Mouse (Mus musculus): Measurements from ENCODE around the gene Cilp.

GRCm38 (mm10) chr9:65308011-65308410 lies 43.0 kb downstream of the Cilp start:
- TF ChIP-seq ZNF384 (IDR thresholded peaks at IDR 0.05; ENCODE audit: low read depth, low read length) = no peak
- TF ChIP-seq MAFK (IDR thresholded peaks at IDR 0.05; ENCODE audit: insufficient read depth, low read depth, low read length) = no peak
- TF ChIP-seq ZC3H11A (IDR thresholded peaks at IDR 0.05; ENCODE audit: borderline replicate concordance, low read depth, low read length) = no peak
- no peak for TF ChIP-seq HCFC1 (IDR thresholded peaks at IDR 0.05; ENCODE audit: borderline replicate concordance, insufficient read depth, low read length)
- TF ChIP-seq CHD2 (IDR thresholded peaks at IDR 0.05; ENCODE audit: low read depth, low read length) = no peak
